Mouse (Mus musculus) MEL (cell line): ENCODE results near the gene Cnn2.

Experiments used
- CTCF ChIP-seq, 3 experiments: IDR thresholded peaks in 2 of 3; conservative IDR thresholded peaks in 1 of 3; 2 replicates each; pipeline ENCODE4 v1.5.1; 2011 to 2012; ENCODE audit warnings: low read length in 3 of 3, low read depth in 2 of 3, mild to moderate bottlenecking in 2 of 3, improper control_type of control experiment in 1 of 3, inconsistent platforms in 1 of 3, mixed read lengths in 1 of 3, moderate library complexity in 1 of 3; ENCODE audit not compliant: control insufficient read depth in 1 of 3, insufficient read depth in 1 of 3, poor library complexity in 1 of 3, severe bottlenecking in 1 of 3
- E2F4 ChIP-seq: IDR thresholded peaks from 2 replicates; pipeline ENCODE4 v1.6.1; 2011; ENCODE audit warnings: low read depth, low read length, improper control_type of control experiment, borderline replicate concordance
- MAX ChIP-seq: IDR thresholded peaks from 2 replicates; pipeline ENCODE4 v1.6.1; 2011; ENCODE audit warnings: low read length, improper control_type of control experiment
- POLR2A ChIP-seq, 2 experiments: IDR thresholded peaks; 2 replicates each; pipeline ENCODE4 v1.6.1; 2011 to 2012; ENCODE audit warnings: low read length in 2 of 2, mild to moderate bottlenecking in 2 of 2, control low read depth in 1 of 2, improper control_type of control experiment in 1 of 2, low read depth in 1 of 2, moderate library complexity in 1 of 2; ENCODE audit not compliant: control insufficient read depth in 1 of 2, insufficient read depth in 1 of 2, poor library complexity in 1 of 2
- SMC3 ChIP-seq: IDR thresholded peaks from 2 replicates; pipeline ENCODE4 v1.6.1; 2011; ENCODE audit warnings: low read depth, low read length, improper control_type of control experiment
- TAL1 ChIP-seq: IDR thresholded peaks from 2 replicates; pipeline ENCODE4 v1.6.1; 2012; ENCODE audit warnings: mild to moderate bottlenecking, inconsistent platforms, low read length, moderate library complexity, mixed read lengths
- USF1 ChIP-seq: IDR thresholded peaks from 2 replicates; pipeline ENCODE4 v1.6.1; 2014; ENCODE audit warnings: low read depth, mild to moderate bottlenecking, inconsistent platforms, low read length, improper control_type of control experiment, moderate library complexity
- ZC3H11A ChIP-seq: IDR thresholded peaks from 2 replicates; pipeline ENCODE4 v1.6.1; 2012; ENCODE audit warnings: low read depth, mild to moderate bottlenecking, inconsistent platforms, low read length, improper control_type of control experiment

DNA sequence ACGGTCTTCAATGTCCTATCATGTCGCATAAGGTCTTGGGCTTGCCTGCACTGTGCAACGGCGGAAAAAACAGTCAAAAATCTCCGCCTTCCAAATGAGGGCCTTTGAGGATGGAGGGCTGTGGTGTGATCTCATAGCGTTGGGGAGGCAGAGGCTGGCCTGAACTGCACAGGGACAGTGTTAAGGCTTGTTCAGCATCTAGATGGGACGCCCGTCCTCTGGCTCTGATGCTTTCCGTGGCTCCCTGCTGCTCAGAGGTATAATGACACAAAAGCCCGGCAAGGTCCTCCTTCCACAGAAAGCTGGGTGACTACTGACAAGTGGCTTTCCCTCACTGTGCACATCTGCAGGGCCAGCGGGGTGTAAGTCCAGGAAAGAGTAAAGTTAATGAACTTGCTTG is 31.8 kb downstream of the Cnn2 start:
- TF ChIP-seq MAX (no peak), SMC3 (no peak), POLR2A (IDR thresholded peaks at IDR 0.05; ENCODE audit: control insufficient read depth in 1 of 2, insufficient read depth in 1 of 2, low read depth in 1 of 2, low read length in 2 of 2, poor library complexity in 1 of 2) (no peak; a peak in 1 of 4 replicates), CTCF (IDR thresholded peaks at IDR 0.05 in 2 of 3, conservative IDR thresholded peaks at IDR 0.05 in 1 of 3; ENCODE audit: control insufficient read depth in 1 of 3, insufficient read depth in 1 of 3, low read depth in 2 of 3, low read length in 3 of 3, poor library complexity in 1 of 3, severe bottlenecking in 1 of 3) (no peak), ZC3H11A (no peak), E2F4 (no peak), TAL1 (no peak), USF1 (no peak)
